Mouse (Mus musculus) liver, embryonic 14.5 days (tissue): ENCODE data around the gene Dhrs1. TPM values are rescaled to one million over a fixed set of nuclear protein-coding genes. Genes with fewer than 3 reads are reported as not detected.

Source experiments
- ATAC-seq: fragments of 200-750 bp; cut with Nextera tagmentation; 2 replicates; pipeline ENCODE4 v1.8.0; 2017; ENCODE audit warnings: moderate number of reproducible peaks, mild to moderate bottlenecking, moderate library complexity; ENCODE audit not compliant: insufficient read depth
- DNase-seq, 3 experiments: peaks; one replicate each; pipeline ENCODE4 v3.0.0-alpha.2; 2012 to 2013; ENCODE audit warnings: low read depth in 3 of 3, low spot score in 3 of 3
- H3K27ac ChIP-seq: fragments of 300-500 bp; sonication (generic); 2 replicates; pipeline ENCODE4 v1.5.1; 2014; ENCODE audit warnings: moderate library complexity, mild to moderate bottlenecking, control low read depth, inconsistent platforms
- H3K27me3 ChIP-seq: fragments of 300-500 bp; sonication (generic); 2 replicates; pipeline ENCODE4 v1.6.1; 2014; ENCODE audit warnings: mild to moderate bottlenecking, low read length, moderate library complexity; ENCODE audit not compliant: control insufficient read depth, insufficient read depth
- H3K36me3 ChIP-seq: fragments of 300-500 bp; sonication (generic); replicated peaks from 2 replicates; pipeline ENCODE4 v1.6.1; 2014; ENCODE audit warnings: low read depth; ENCODE audit not compliant: control insufficient read depth, insufficient read depth
- H3K4me1 ChIP-seq, 2 experiments: fragments of 200-500 bp in 1 of 2; fragments of 300-500 bp in 1 of 2; sonication (generic) in 1 of 2; replicated peaks; 2 replicates each; pipeline ENCODE4 v1.6.1; 2012 to 2014; ENCODE audit warnings: antibody characterized with exemption in 1 of 2, inconsistent platforms in 1 of 2, low read length in 1 of 2; ENCODE audit not compliant: control insufficient read depth in 2 of 2, insufficient read depth in 2 of 2
- H3K4me2 ChIP-seq: fragments of 300-500 bp; sonication (generic); 2 replicates; pipeline ENCODE4 v1.6.1; 2014; ENCODE audit warnings: low read depth, mild to moderate bottlenecking, control low read depth, moderate library complexity
- H3K4me3 ChIP-seq, 2 experiments: fragments of 200-500 bp in 1 of 2; fragments of 300-500 bp in 1 of 2; sonication (generic) in 1 of 2; 2 replicates each; pipeline ENCODE4 v1.5.1; 2012 to 2014; ENCODE audit warnings: low read depth in 2 of 2, low read length in 2 of 2, mild to moderate bottlenecking in 2 of 2, control low read depth in 1 of 2, inconsistent platforms in 1 of 2, moderate library complexity in 1 of 2; ENCODE audit not compliant: insufficient read depth in 1 of 2
- H3K9ac ChIP-seq: fragments of 300-500 bp; sonication (generic); replicated peaks from 2 replicates; pipeline ENCODE4 v1.6.1; 2014; ENCODE audit warnings: mild to moderate bottlenecking, control low read depth, moderate library complexity
- H3K9me3 ChIP-seq: fragments of 300-500 bp; sonication (generic); 2 replicates; pipeline ENCODE4 v1.6.1; 2016; ENCODE audit warnings: low read length, mixed read lengths; ENCODE audit not compliant: control insufficient read depth
- CTCF ChIP-seq: IDR thresholded peaks from 2 replicates; pipeline ENCODE4 v1.5.1; 2016; ENCODE audit warnings: antibody characterized with exemption, low read depth, control low read depth
- EP300 ChIP-seq: IDR thresholded peaks from 2 replicates; pipeline ENCODE4 v1.6.1; 2016; ENCODE audit warnings: antibody characterized with exemption, low read depth
- WGBS: fragments of 180-500 bp; shearing (Covaris S2); extraction: QIAGEN DNeasy Blood & Tissue Kit; methylation state at CpG from one replicate; pipeline ENCODE4 v1.1.7; 2014; ENCODE audit not compliant: insufficient replicate concordance; 5-methylcytosine and 5-hydroxymethylcytosine counted together
- polyA plus RNA-seq, 2 experiments: library from polyadenylated mRNA; depleted of rRNA in 1 of 2; stranded (reverse) in 1 of 2; unstranded in 1 of 2; fragments of >200 nt; fragmentation: Nextera tagmentation in 1 of 2; extraction: Ambion mirVana in 1 of 2; gene quantifications; 2 replicates each; pipeline versions ENCODE4 v1.2.1 to v1.2.3; 2012 to 2014

Dhrs1 gene
- polyA plus RNA-seq, 2 experiments = 31.0 to 34.4 TPM

GRCm38 (mm10) chr14:55701131-55701530 lies 44.4 kb downstream of the Dhrs1 start:
- Histone ChIP-seq H3K4me2 (no peak overlapping the region), H3K9me3 (no peaks in the 10 kb centered on the region), H3K9ac (no peak overlapping the region), H3K27ac (no peak overlapping the region), H3K36me3 (no peaks in the 10 kb centered on the region), H3K4me1 (peaks cover 0 to 8% of the 10 kb centered on the region in 2 experiments; a peak in 1 of 4 replicates), H3K4me3 (no peak overlapping the region), H3K27me3 (no peaks in the 10 kb centered on the region)
- 66% methylated on average over 9 of the region's 9 CpGs for WGBS
- DNase-seq (no peak), ATAC-seq (no peak)
- TF ChIP-seq EP300 (no peak), CTCF (no peak)

GRCm38 (mm10) chr14:55697226-55697625 lies 48.3 kb downstream of the Dhrs1 start:
- no peak for TF ChIP-seq EP300
- DNase-seq (no peak), ATAC-seq (no peak)
- 46% methylated on average over 4 of the region's 4 CpGs for WGBS
- Histone ChIP-seq H3K9ac (no peak overlapping the region), H3K4me1 (0 out of 4 replicates have a peak, but pooled peaks cover 0 to 2% of the 10 kb centered on the region in 2 experiments), H3K27me3 (no peaks in the 10 kb centered on the region), H3K4me2 (no peak overlapping the region), H3K27ac (no peak overlapping the region), H3K36me3 (no peaks in the 10 kb centered on the region), H3K9me3 (no peaks in the 10 kb centered on the region), H3K4me3 (no peak overlapping the region)

GRCm38 (mm10) chr14:55689433-55689832 lies 56.1 kb downstream of the Dhrs1 start:
- Histone ChIP-seq H3K36me3 (no peaks in the 10 kb centered on the region), H3K27ac (no peak overlapping the region), H3K4me1 (no peaks in the 10 kb centered on the region), H3K27me3 (no peaks in the 10 kb centered on the region), H3K4me3 (no peak overlapping the region), H3K9ac (no peak overlapping the region), H3K9me3 (no peaks in the 10 kb centered on the region), H3K4me2 (no peak overlapping the region)
- ATAC-seq (no peak), DNase-seq (no peak)
- TF ChIP-seq CTCF (no peak), EP300 (no peak)
- WGBS = 59% methylated on average over 10 of the region's 10 CpGs

Other genes starting within 250 kb of the Dhrs1 start
Only the 30 nearest of the 35 such genes appear.
- gene Dcaf11, start 185.7 kb downstream of the Dhrs1 start, polyA plus RNA-seq (2012; rRNA removed) = 25.4 and 30.9 TPM in 2 replicates
- 47.5 and 51.2 TPM in 2 replicates for gene Dcaf11, start 185.7 kb downstream of the Dhrs1 start, polyA plus RNA-seq (2014; fragmentation: Nextera tagmentation; extraction: Ambion mirVana)
- 0.95 and 1.3 TPM in 2 replicates for gene A730061H03Rik, start 185.3 kb downstream of the Dhrs1 start, polyA plus RNA-seq (2012; rRNA removed)
- gene A730061H03Rik, start 185.3 kb downstream of the Dhrs1 start, polyA plus RNA-seq (2014; fragmentation: Nextera tagmentation; extraction: Ambion mirVana) = 1.8 and 2.1 TPM in 2 replicates
- gene Fitm1, start 170.1 kb downstream of the Dhrs1 start, polyA plus RNA-seq (2012; rRNA removed) = 0.19 and 0.38 TPM in 2 replicates
- 0.37 and 0.58 TPM in 2 replicates for gene Fitm1, start 170.1 kb downstream of the Dhrs1 start, polyA plus RNA-seq (2014; fragmentation: Nextera tagmentation; extraction: Ambion mirVana)
- gene Psme1, start 167.6 kb downstream of the Dhrs1 start, polyA plus RNA-seq (2012; rRNA removed) = 32.0 and 51.1 TPM in 2 replicates
- 99.9 and 103 TPM in 2 replicates for gene Psme1, start 167.6 kb downstream of the Dhrs1 start, polyA plus RNA-seq (2014; fragmentation: Nextera tagmentation; extraction: Ambion mirVana)
- 19.2 and 20.3 TPM in 2 replicates for gene Emc9, start 160.4 kb downstream of the Dhrs1 start, polyA plus RNA-seq (2012; rRNA removed)
- gene Emc9, start 160.4 kb downstream of the Dhrs1 start, polyA plus RNA-seq (2014; fragmentation: Nextera tagmentation; extraction: Ambion mirVana) = 32.8 and 33.0 TPM in 2 replicates
- gene Psme2, start 154.6 kb downstream of the Dhrs1 start, polyA plus RNA-seq (2012; rRNA removed) = 36.2 and 56.0 TPM in 2 replicates
- gene Psme2, start 154.6 kb downstream of the Dhrs1 start, polyA plus RNA-seq (2014; fragmentation: Nextera tagmentation; extraction: Ambion mirVana) = 181 and 190 TPM in 2 replicates
- 6.2 and 6.5 TPM in 2 replicates for gene Rnf31, start 154.0 kb downstream of the Dhrs1 start, polyA plus RNA-seq (2012; rRNA removed)
- gene Rnf31, start 154.0 kb downstream of the Dhrs1 start, polyA plus RNA-seq (2014; fragmentation: Nextera tagmentation; extraction: Ambion mirVana) = 6.6 and 7.6 TPM in 2 replicates
- 13.5 and 15.1 TPM in 2 replicates for gene Irf9, start 142.1 kb downstream of the Dhrs1 start, polyA plus RNA-seq (2012; rRNA removed)
- 11.2 and 13.8 TPM in 2 replicates for gene Irf9, start 142.1 kb downstream of the Dhrs1 start, polyA plus RNA-seq (2014; fragmentation: Nextera tagmentation; extraction: Ambion mirVana)
- gene Rec8, start 127.7 kb downstream of the Dhrs1 start, polyA plus RNA-seq (2012; rRNA removed) = 1.7 and 1.9 TPM in 2 replicates
- 0.87 and 1.0 TPM in 2 replicates for gene Rec8, start 127.7 kb downstream of the Dhrs1 start, polyA plus RNA-seq (2014; fragmentation: Nextera tagmentation; extraction: Ambion mirVana)
- 13.5 and 27.6 TPM in 2 replicates for gene Ipo4, start 109.7 kb downstream of the Dhrs1 start, polyA plus RNA-seq (2012; rRNA removed)
- gene Ipo4, start 109.7 kb downstream of the Dhrs1 start, polyA plus RNA-seq (2014; fragmentation: Nextera tagmentation; extraction: Ambion mirVana) = 22.6 and 27.9 TPM in 2 replicates
- 2.0 and 3.4 TPM in 2 replicates for gene Gm49378, start 107.8 kb downstream of the Dhrs1 start, polyA plus RNA-seq (2012; rRNA removed)
- 2.0 and 2.9 TPM in 2 replicates for gene Gm49378, start 107.8 kb downstream of the Dhrs1 start, polyA plus RNA-seq (2014; fragmentation: Nextera tagmentation; extraction: Ambion mirVana)
- 26.4 and 33.2 TPM in 2 replicates for gene Tm9sf1, start 101.9 kb downstream of the Dhrs1 start, polyA plus RNA-seq (2012; rRNA removed)
- gene Tm9sf1, start 101.9 kb downstream of the Dhrs1 start, polyA plus RNA-seq (2014; fragmentation: Nextera tagmentation; extraction: Ambion mirVana) = 42.8 and 45.4 TPM in 2 replicates
- gene Tssk4, start 95.5 kb downstream of the Dhrs1 start, polyA plus RNA-seq (2012; rRNA removed) = 0.34 and 0.39 TPM in 2 replicates
- gene Tssk4, start 95.5 kb downstream of the Dhrs1 start, polyA plus RNA-seq (2014; fragmentation: Nextera tagmentation; extraction: Ambion mirVana) = 0.19 and 0.23 TPM in 2 replicates
- gene Mdp1, start 85.2 kb downstream of the Dhrs1 start, polyA plus RNA-seq (2012; rRNA removed) = 11.6 and 13.4 TPM in 2 replicates
- gene Mdp1, start 85.2 kb downstream of the Dhrs1 start, polyA plus RNA-seq (2014; fragmentation: Nextera tagmentation; extraction: Ambion mirVana) = 15.5 and 16.6 TPM in 2 replicates
- 10.6 and 14.1 TPM in 2 replicates for gene Gmpr2, start 73.7 kb downstream of the Dhrs1 start, polyA plus RNA-seq (2012; rRNA removed)
- 17.9 and 18.2 TPM in 2 replicates for gene Gmpr2, start 73.7 kb downstream of the Dhrs1 start, polyA plus RNA-seq (2014; fragmentation: Nextera tagmentation; extraction: Ambion mirVana)
- gene Nedd8, start 73.6 kb downstream of the Dhrs1 start, polyA plus RNA-seq (2012; rRNA removed) = 101 and 168 TPM in 2 replicates
- 279 and 286 TPM in 2 replicates for gene Nedd8, start 73.6 kb downstream of the Dhrs1 start, polyA plus RNA-seq (2014; fragmentation: Nextera tagmentation; extraction: Ambion mirVana)
- gene Tinf2, start 63.9 kb downstream of the Dhrs1 start, polyA plus RNA-seq (2012; rRNA removed) = 13.4 and 16.6 TPM in 2 replicates
- 19.0 and 19.3 TPM in 2 replicates for gene Tinf2, start 63.9 kb downstream of the Dhrs1 start, polyA plus RNA-seq (2014; fragmentation: Nextera tagmentation; extraction: Ambion mirVana)
- gene Tgm1, start 31.8 kb downstream of the Dhrs1 start, polyA plus RNA-seq (2012; rRNA removed) = 2.0 and 2.4 TPM in 2 replicates
- gene Tgm1, start 31.8 kb downstream of the Dhrs1 start, polyA plus RNA-seq (2014; fragmentation: Nextera tagmentation; extraction: Ambion mirVana) = 2.0 and 2.3 TPM in 2 replicates
- gene Rabggta, start 23.4 kb downstream of the Dhrs1 start, polyA plus RNA-seq (2012; rRNA removed) = 10.9 and 12.8 TPM in 2 replicates
- gene Rabggta, start 23.4 kb downstream of the Dhrs1 start, polyA plus RNA-seq (2014; fragmentation: Nextera tagmentation; extraction: Ambion mirVana) = 7.4 and 8.1 TPM in 2 replicates
- 13.1 and 13.2 TPM in 2 replicates for gene Nop9, start within 50 bp of the Dhrs1 start, polyA plus RNA-seq (2012; rRNA removed)
- 20.8 and 27.5 TPM in 2 replicates for gene Nop9, start within 50 bp of the Dhrs1 start, polyA plus RNA-seq (2014; fragmentation: Nextera tagmentation; extraction: Ambion mirVana)
- 37.3 and 42.1 TPM in 2 replicates for gene Cideb, start 12.8 kb upstream of the Dhrs1 start, polyA plus RNA-seq (2012; rRNA removed)
- gene Cideb, start 12.8 kb upstream of the Dhrs1 start, polyA plus RNA-seq (2014; fragmentation: Nextera tagmentation; extraction: Ambion mirVana) = 40.0 and 42.8 TPM in 2 replicates
- gene Ltb4r2, start 15.7 kb upstream of the Dhrs1 start, polyA plus RNA-seq (2012; rRNA removed) = 0.65 and 0.67 TPM in 2 replicates
- 0.39 and 0.67 TPM in 2 replicates for gene Ltb4r2, start 15.7 kb upstream of the Dhrs1 start, polyA plus RNA-seq (2014; fragmentation: Nextera tagmentation; extraction: Ambion mirVana)
- gene Ltb4r1, start 20.3 kb upstream of the Dhrs1 start, polyA plus RNA-seq (2012; rRNA removed) = 2.9 and 3.3 TPM in 2 replicates
- 1.7 and 2.7 TPM in 2 replicates for gene Ltb4r1, start 20.3 kb upstream of the Dhrs1 start, polyA plus RNA-seq (2014; fragmentation: Nextera tagmentation; extraction: Ambion mirVana)
- 0.88 and 1.0 TPM in 2 replicates for gene Adcy4, start 38.4 kb upstream of the Dhrs1 start, polyA plus RNA-seq (2012; rRNA removed)
- 0.66 and 1.2 TPM in 2 replicates for gene Adcy4, start 38.4 kb upstream of the Dhrs1 start, polyA plus RNA-seq (2014; fragmentation: Nextera tagmentation; extraction: Ambion mirVana)
- gene Ripk3, start 43.2 kb upstream of the Dhrs1 start, polyA plus RNA-seq (2012; rRNA removed) = 13.1 and 15.1 TPM in 2 replicates
- 18.2 and 22.0 TPM in 2 replicates for gene Ripk3, start 43.2 kb upstream of the Dhrs1 start, polyA plus RNA-seq (2014; fragmentation: Nextera tagmentation; extraction: Ambion mirVana)
- gene Nfatc4, start 77.5 kb upstream of the Dhrs1 start, polyA plus RNA-seq (2012; rRNA removed) = 0.89 and 1.0 TPM in 2 replicates
- gene Nfatc4, start 77.5 kb upstream of the Dhrs1 start, polyA plus RNA-seq (2014; fragmentation: Nextera tagmentation; extraction: Ambion mirVana) = 0.33 and 0.66 TPM in 2 replicates
- 1.7 and 1.9 TPM in 2 replicates for gene Nynrin, start 108.3 kb upstream of the Dhrs1 start, polyA plus RNA-seq (2012; rRNA removed)
- 1.2 and 1.4 TPM in 2 replicates for gene Nynrin, start 108.3 kb upstream of the Dhrs1 start, polyA plus RNA-seq (2014; fragmentation: Nextera tagmentation; extraction: Ambion mirVana)
- gene Cbln3, start 138.7 kb upstream of the Dhrs1 start, polyA plus RNA-seq (2012; rRNA removed) = 0.15 and 0.16 TPM in 2 replicates
- 0.06 and 0.15 TPM in 2 replicates for gene Cbln3, start 138.7 kb upstream of the Dhrs1 start, polyA plus RNA-seq (2014; fragmentation: Nextera tagmentation; extraction: Ambion mirVana)
- 5.8 and 7.5 TPM in 2 replicates for gene Khnyn, start 139.3 kb upstream of the Dhrs1 start, polyA plus RNA-seq (2012; rRNA removed)
- 2.4 and 2.8 TPM in 2 replicates for gene Khnyn, start 139.3 kb upstream of the Dhrs1 start, polyA plus RNA-seq (2014; fragmentation: Nextera tagmentation; extraction: Ambion mirVana)
- gene Sdr39u1, start 154.6 kb upstream of the Dhrs1 start, polyA plus RNA-seq (2012; rRNA removed) = 6.1 and 6.7 TPM in 2 replicates
- gene Sdr39u1, start 154.6 kb upstream of the Dhrs1 start, polyA plus RNA-seq (2014; fragmentation: Nextera tagmentation; extraction: Ambion mirVana) = 11.8 and 12.0 TPM in 2 replicates